Mouse (Mus musculus) midbrain, embryonic 15.5 days (tissue): ENCODE results near the gene Tmem17. TPM values are rescaled to one million over a fixed set of nuclear protein-coding genes. Genes with fewer than 3 reads are reported as not detected.

Source experiments
- ATAC-seq: fragments of 200-750 bp; cut with Nextera tagmentation; replicated peaks from 2 replicates; pipeline ENCODE4 v1.8.0; 2017; ENCODE audit warnings: moderate TSS enrichment
- H3K27ac ChIP-seq: fragments of 300-500 bp; sonication (generic); 2 replicates; pipeline ENCODE4 v1.5.1; 2015; ENCODE audit warnings: mild to moderate bottlenecking, inconsistent platforms
- H3K27me3 ChIP-seq: fragments of 300-500 bp; sonication (generic); replicated peaks from 2 replicates; pipeline ENCODE4 v1.6.1; 2015; ENCODE audit warnings: inconsistent platforms
- H3K36me3 ChIP-seq: fragments of 300-500 bp; sonication (generic); replicated peaks from 2 replicates; pipeline ENCODE4 v1.6.1; 2015; ENCODE audit warnings: inconsistent platforms
- H3K4me1 ChIP-seq: fragments of 300-500 bp; sonication (generic); 2 replicates; pipeline ENCODE4 v1.6.1; 2015; ENCODE audit warnings: inconsistent platforms
- H3K4me2 ChIP-seq: fragments of 300-500 bp; sonication (generic); 2 replicates; pipeline ENCODE4 v1.6.1; 2015; ENCODE audit warnings: inconsistent platforms, mild to moderate bottlenecking, moderate library complexity
- H3K4me3 ChIP-seq: fragments of 300-500 bp; sonication (generic); 2 replicates; pipeline ENCODE4 v1.5.1; 2015; ENCODE audit warnings: mild to moderate bottlenecking, inconsistent platforms
- H3K9ac ChIP-seq: fragments of 300-500 bp; sonication (generic); 2 replicates; pipeline ENCODE4 v1.6.1; 2015; ENCODE audit warnings: mild to moderate bottlenecking, inconsistent platforms
- H3K9me3 ChIP-seq: fragments of 300-500 bp; sonication (generic); 2 replicates; pipeline ENCODE4 v1.6.1; 2016; ENCODE audit warnings: inconsistent platforms
- WGBS: fragments of 180-500 bp; shearing (Covaris S2); methylation state at CpG from one replicate; pipeline ENCODE4 v1.1.7; 2015; ENCODE audit warnings: mixed read lengths; 5-methylcytosine and 5-hydroxymethylcytosine counted together
- polyA plus RNA-seq: library from polyadenylated mRNA; unstranded; fragments of >200 nt; fragmentation: Nextera tagmentation; extraction: Ambion mirVana; gene quantifications from 2 replicates; pipeline ENCODE4 v1.2.1, GENCODE M21; 2015

Gene Tmem17
- polyA plus RNA-seq, 1 experiment from 2014 or later = 24.7 TPM

GRCm38 (mm10) chr11:22518445-22518844, 6.6 kb downstream of the Tmem17 start:
- Histone ChIP-seq H3K4me3 (no peak overlapping the region), H3K27me3 (no peaks in the 10 kb centered on the region), H3K4me1 (no peaks in the 10 kb centered on the region), H3K9ac (no peak overlapping the region), H3K36me3 (peaks cover 20% of the 10 kb centered on the region), H3K9me3 (no peaks in the 10 kb centered on the region), H3K4me2 (no peak overlapping the region), H3K27ac (no peak overlapping the region)
- no peak for ATAC-seq
- WGBS = 90% methylated on average over 6 of the region's 6 CpGs

GRCm38 (mm10) chr11:22520251-22520650, 8.4 kb downstream of the Tmem17 start:
- Histone ChIP-seq H3K9ac (no peak overlapping the region), H3K27ac (no peak overlapping the region), H3K4me1 (no peaks in the 10 kb centered on the region)

GRCm38 (mm10) chr11:22524606-22525005, 12.7 kb downstream of the Tmem17 start:
- H3K4me1 ChIP-seq = no peaks in the 10 kb centered on the region
- no peak overlapping the region for H3K4me3 ChIP-seq
- no peak overlapping the region for H3K9ac ChIP-seq
- no peaks in the 10 kb centered on the region; the same call in 1 of the 2 replicates for H3K9me3 ChIP-seq
- peaks cover 8% of the 10 kb centered on the region for H3K36me3 ChIP-seq
- no peaks in the 10 kb centered on the region for H3K27me3 ChIP-seq
- WGBS = 89% methylated on average over 1 of the region's 1 CpGs
- H3K4me2 ChIP-seq = no peak overlapping the region
- no peak overlapping the region for H3K27ac ChIP-seq
- no peak for ATAC-seq

More at GRCm38 (mm10) chr11:22520251-22520650, 8.4 kb downstream of the Tmem17 start:
- Histone ChIP-seq H3K36me3 (peaks cover 20% of the 10 kb centered on the region), H3K4me3 (no peak overlapping the region), H3K27me3 (no peaks in the 10 kb centered on the region), H3K4me2 (no peak overlapping the region), H3K9me3 (no peaks in the 10 kb centered on the region)
- no peak for ATAC-seq
- WGBS = 98% methylated on average over 4 of the region's 4 CpGs

DNA sequence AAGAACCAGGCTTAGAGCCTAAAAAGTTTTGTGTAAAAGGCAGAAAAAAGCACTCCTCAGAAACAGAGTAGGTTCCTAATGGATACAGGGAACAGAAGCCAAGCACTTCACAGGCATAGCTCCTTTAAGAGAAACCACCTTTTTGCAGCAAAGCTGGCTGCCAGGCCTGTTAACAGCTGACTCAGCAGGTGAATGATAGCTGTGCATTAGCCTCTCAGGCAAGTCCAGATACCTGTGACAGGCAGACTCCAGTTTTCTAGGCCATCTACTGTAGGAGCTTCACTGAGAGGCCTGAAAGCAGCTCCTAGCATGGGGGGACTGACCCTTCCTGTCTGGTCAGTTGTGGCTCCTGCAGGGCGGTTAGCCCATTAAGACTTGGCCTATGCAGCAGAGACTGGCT, 28.7 kb downstream of the Tmem17 start:
- Histone ChIP-seq H3K4me3 (no peak overlapping the region), H3K27me3 (no peaks in the 10 kb centered on the region), H3K9me3 (no peaks in the 10 kb centered on the region), H3K4me1 (no peaks in the 10 kb centered on the region), H3K27ac (no peak overlapping the region), H3K9ac (no peak overlapping the region), H3K4me2 (no peak overlapping the region), H3K36me3 (no peaks in the 10 kb centered on the region)
- 64% methylated on average over 1 of the region's 1 CpGs for WGBS
- ATAC-seq = no peak

DNA sequence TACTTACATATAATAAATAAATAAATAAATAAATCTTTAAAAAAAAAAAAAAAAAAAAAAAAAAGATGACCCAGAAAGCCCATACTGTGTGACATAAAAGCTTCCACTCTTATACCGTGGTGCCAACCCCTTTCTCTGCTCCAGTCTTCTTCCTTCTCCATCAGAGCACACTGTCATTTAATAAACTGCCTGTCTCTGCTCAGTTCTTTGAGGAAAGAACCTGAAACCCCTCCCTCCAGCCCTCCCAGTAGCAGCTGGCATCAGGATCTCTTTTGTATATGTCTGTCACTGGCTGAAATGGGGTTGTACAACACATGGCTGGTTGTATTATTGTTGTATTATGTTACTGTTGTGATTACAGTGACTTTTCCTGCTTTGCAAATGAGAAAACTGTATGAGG, 48.2 kb downstream of the Tmem17 start:
- WGBS = 37% methylated on average over 1 of the region's 1 CpGs
- H3K36me3 ChIP-seq = no peaks in the 10 kb centered on the region
- H3K9me3 ChIP-seq = no peaks in the 10 kb centered on the region
- peaks cover 13% of the 10 kb centered on the region for H3K4me1 ChIP-seq
- H3K9ac ChIP-seq = no peak overlapping the region
- no peak overlapping the region for H3K4me3 ChIP-seq
- no peaks in the 10 kb centered on the region for H3K27me3 ChIP-seq
- peak; percentile 41 for ATAC-seq
- peak overlapping the region; percentile 63 for H3K27ac ChIP-seq
- no peak overlapping the region for H3K4me2 ChIP-seq

DNA sequence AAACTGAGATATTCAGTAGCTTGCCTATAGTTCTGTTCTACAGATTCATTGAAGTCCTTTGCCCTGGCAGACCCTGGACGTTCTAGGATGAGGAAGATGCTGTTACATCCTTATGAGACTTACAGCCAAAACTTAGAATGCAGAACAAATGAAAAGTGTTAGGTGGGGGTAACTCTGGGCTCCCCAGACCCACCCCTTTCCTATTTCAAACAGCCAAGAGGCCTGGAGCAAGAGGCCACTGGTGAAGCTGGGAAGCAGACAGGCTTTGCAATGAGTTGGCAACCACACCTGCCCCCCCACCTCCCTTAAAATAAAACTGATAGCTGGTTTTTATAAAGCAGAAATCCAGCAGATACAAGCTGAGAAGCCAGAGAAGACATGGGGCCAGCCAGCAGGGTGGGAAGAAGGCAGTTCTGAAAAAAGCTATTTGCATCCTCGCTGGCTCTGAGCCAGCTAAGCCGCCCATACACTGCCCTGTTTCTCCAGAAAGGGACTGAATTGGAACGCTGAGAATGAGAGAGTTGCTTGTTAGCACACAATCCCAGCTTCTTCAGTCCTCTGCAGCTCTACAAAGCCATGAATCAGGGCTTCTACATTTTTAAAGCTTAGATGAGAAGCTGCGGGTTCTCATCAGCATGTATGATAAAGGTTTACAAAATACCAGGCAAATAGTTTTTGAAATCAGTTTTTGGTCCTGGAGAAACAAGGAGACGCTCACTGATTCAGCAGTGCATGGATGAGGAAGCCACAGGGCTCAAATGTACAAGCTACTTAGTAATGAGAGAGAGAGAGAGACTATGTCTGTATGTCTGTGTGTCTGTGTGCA, 48.8 kb downstream of the Tmem17 start:
- no peaks in the 10 kb centered on the region for H3K27me3 ChIP-seq
- H3K36me3 ChIP-seq = no peaks in the 10 kb centered on the region
- ATAC-seq = peak; percentile 91
- peak overlapping the region; percentile 10; the same call in 1 of the 2 replicates for H3K4me2 ChIP-seq
- 19% methylated on average over 6 of the region's 6 CpGs for WGBS
- peak overlapping the region; percentile 63 for H3K27ac ChIP-seq
- no peaks in the 10 kb centered on the region for H3K9me3 ChIP-seq
- H3K9ac ChIP-seq = no peak overlapping the region
- H3K4me3 ChIP-seq = no peak overlapping the region
- H3K4me1 ChIP-seq = peaks cover 13% of the 10 kb centered on the region

- Histone ChIP-seq H3K4me2 (no peak overlapping the region), H3K9ac (no peak overlapping the region), H3K4me3 (no peak overlapping the region), H3K27me3 (no peaks in the 10 kb centered on the region), H3K9me3 (no peaks in the 10 kb centered on the region), H3K4me1 (peaks cover 13% of the 10 kb centered on the region), H3K27ac (peak overlapping the region; percentile 63), H3K36me3 (no peaks in the 10 kb centered on the region)
- WGBS = 82% methylated on average over 4 of the region's 4 CpGs
- ATAC-seq = no peak
Measured at GRCm38 (mm10) chr11:22561329-22561592, 49.4 kb downstream of the Tmem17 start.

DNA sequence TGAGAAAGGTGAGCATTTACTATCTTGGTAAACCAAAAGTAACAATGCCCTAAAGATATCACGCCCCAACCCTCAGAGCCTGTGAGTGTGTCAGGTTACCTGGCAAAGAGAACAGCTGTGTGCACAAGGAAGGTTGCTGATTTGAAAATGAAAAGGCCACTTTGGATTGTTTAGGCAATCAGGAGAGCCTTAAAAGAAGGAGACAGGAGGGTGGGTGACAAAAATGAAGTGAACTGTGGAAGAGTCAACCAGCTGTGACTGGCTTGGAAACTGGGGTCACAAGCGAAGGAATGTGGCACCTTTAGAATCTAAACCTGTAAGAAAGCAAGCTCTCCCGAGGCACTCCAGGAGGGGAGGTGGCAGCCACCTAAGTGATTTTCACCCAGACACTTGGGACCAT, 51.8 kb downstream of the Tmem17 start:
- no peak overlapping the region for H3K9ac ChIP-seq
- H3K36me3 ChIP-seq = no peaks in the 10 kb centered on the region
- no peak for ATAC-seq
- H3K4me2 ChIP-seq = no peak overlapping the region
- H3K27me3 ChIP-seq = no peaks in the 10 kb centered on the region
- no peak overlapping the region for H3K4me3 ChIP-seq
- H3K9me3 ChIP-seq = no peaks in the 10 kb centered on the region
- peaks cover 13% of the 10 kb centered on the region for H3K4me1 ChIP-seq
- no peak overlapping the region for H3K27ac ChIP-seq
- WGBS = 79% methylated on average over 3 of the region's 3 CpGs

DNA sequence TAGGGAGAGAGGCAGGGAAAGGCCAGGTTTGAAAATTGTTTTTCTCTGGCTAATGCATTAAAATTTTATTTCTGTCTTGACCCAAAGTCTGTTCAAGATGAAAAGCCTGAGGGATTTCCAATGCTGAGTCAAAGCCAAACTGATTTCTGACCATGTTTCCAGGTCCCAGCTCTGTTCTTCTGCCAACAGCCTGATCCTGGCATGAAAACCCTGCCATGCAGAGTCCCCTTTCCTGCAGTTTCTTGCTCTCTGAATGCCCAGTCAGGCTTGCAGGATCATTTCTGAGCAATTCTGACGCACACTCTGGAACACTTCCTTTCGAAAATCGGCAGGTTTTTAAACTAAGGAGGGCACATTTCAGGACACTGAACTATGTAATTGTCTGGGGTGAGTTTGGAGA, 52.8 kb downstream of the Tmem17 start:
- WGBS = 87% methylated on average over 3 of the region's 3 CpGs

More for the DNA sequence above, 52.8 kb downstream of the Tmem17 start:
- Histone ChIP-seq H3K36me3 (no peaks in the 10 kb centered on the region), H3K4me3 (no peak overlapping the region), H3K9ac (no peak overlapping the region), H3K27me3 (no peaks in the 10 kb centered on the region), H3K27ac (no peak overlapping the region), H3K4me1 (peaks cover 13% of the 10 kb centered on the region), H3K4me2 (no peak overlapping the region), H3K9me3 (no peaks in the 10 kb centered on the region)
- ATAC-seq = no peak

Other genes with a start within 250 kb of the Tmem17 start
- gene Ehbp1, start 169.8 kb upstream of the Tmem17 start, polyA plus RNA-seq = 23.2 and 26.1 TPM in 2 replicates